Mouse (Mus musculus): Measurements from ENCODE around the gene Edem2. TPM values are rescaled to one million over a fixed set of nuclear protein-coding genes. Genes with fewer than 3 reads are reported as not detected.

Gene Edem2
- total RNA-seq (2014; rRNA removed): 45.8 and 53.1 TPM in 2 replicates
- polyA plus RNA-seq (2012; rRNA removed): 64.1 and 71.6 TPM in 2 replicates

- Histone ChIP-seq H3K27ac (replicated peaks; ENCODE audit: insufficient read depth, low read depth, low read length) (peak within 1 kb of the TSS; percentile 17; the same call in 1 of the 2 replicates), H3K4me1 (ENCODE audit: control insufficient read depth, insufficient read depth, low read length) (peaks cover 11% of the 10 kb centered on the region), H3K36me3 (ENCODE audit: control insufficient read depth, insufficient read depth, low read length) (peaks cover 2% of the 10 kb centered on the region; the same call in 1 of the 2 replicates), H3K4me3 (ENCODE audit: insufficient read depth, low read depth, low read length) (peak within 1 kb of the TSS; percentile 91), H3K79me2 (ENCODE audit: control insufficient read depth, insufficient read depth, low read length) (no peaks in the 10 kb centered on the region; the same call in 1 of the 2 replicates), H3K27me3 (ENCODE audit: control insufficient read depth, insufficient read depth, low read length) (no peaks in the 10 kb centered on the region), H3K9ac (ENCODE audit: low read depth, low read length) (peak within 1 kb of the TSS; percentile 93)
- peak; percentile 72 for TF ChIP-seq POLR2A (IDR thresholded peaks at IDR 0.05; ENCODE audit: extremely low read depth, insufficient read depth, low read length)
- TF ChIP-seq CTCF (IDR thresholded peaks at IDR 0.05; ENCODE audit: low read depth, low read length): no peak
- WGBS: under 1% methylated on average over 30 of the region's 33 CpGs
- peak; percentile 88 for DNase-seq (ENCODE audit: extremely low read depth, low read depth, low spot score)
These were observed at the start of gene Edem2 for GRCm38 (mm10) chr2:155729158-155729645. Gene Edem2 (minus strand): TSS chr2:155729475.

- DNase-seq (ENCODE audit: extremely low read depth, low read depth, low spot score): no peak
- TF ChIP-seq CTCF (IDR thresholded peaks at IDR 0.05; ENCODE audit: low read depth, low read length): no peak
- no peak for TF ChIP-seq POLR2A (IDR thresholded peaks at IDR 0.05; ENCODE audit: extremely low read depth, insufficient read depth, low read length)
- no peaks in the 10 kb centered on the region for H3K36me3 ChIP-seq (ENCODE audit: control insufficient read depth, insufficient read depth, low read length)
These were observed 49.8 kb upstream of the Edem2 start for GRCm38 (mm10) chr2:155779066-155779465.

GRCm38 (mm10) chr2:155778004-155778403 is 48.7 kb upstream of the Edem2 start:
- Histone ChIP-seq H3K4me3 (ENCODE audit: insufficient read depth, low read depth, low read length) (no peak overlapping the region), H3K27me3 (ENCODE audit: control insufficient read depth, insufficient read depth, low read length) (peaks cover 6% of the 10 kb centered on the region; the same call in 1 of the 2 replicates), H3K36me3 (ENCODE audit: control insufficient read depth, insufficient read depth, low read length) (no peaks in the 10 kb centered on the region), H3K79me2 (ENCODE audit: control insufficient read depth, insufficient read depth, low read length) (no peaks in the 10 kb centered on the region), H3K9ac (ENCODE audit: low read depth, low read length) (no peak overlapping the region), H3K27ac (replicated peaks; ENCODE audit: insufficient read depth, low read depth, low read length) (no peak overlapping the region), H3K4me1 (ENCODE audit: control insufficient read depth, insufficient read depth, low read length) (no peaks in the 10 kb centered on the region)
- WGBS: 72% methylated on average over 6 of the region's 6 CpGs
- no peak for DNase-seq (ENCODE audit: extremely low read depth, low read depth, low spot score)
- TF ChIP-seq POLR2A (IDR thresholded peaks at IDR 0.05; ENCODE audit: extremely low read depth, insufficient read depth, low read length) (no peak), CTCF (IDR thresholded peaks at IDR 0.05; ENCODE audit: low read depth, low read length) (no peak)

More at GRCm38 (mm10) chr2:155779066-155779465, 49.8 kb upstream of the Edem2 start:
- WGBS: 18% methylated on average over 6 of the region's 7 CpGs
- Histone ChIP-seq H3K27me3 (ENCODE audit: control insufficient read depth, insufficient read depth, low read length) (peaks cover 3% of the 10 kb centered on the region; the same call in 1 of the 2 replicates), H3K4me1 (ENCODE audit: control insufficient read depth, insufficient read depth, low read length) (no peaks in the 10 kb centered on the region), H3K27ac (replicated peaks; ENCODE audit: insufficient read depth, low read depth, low read length) (no peak overlapping the region), H3K9ac (ENCODE audit: low read depth, low read length) (no peak overlapping the region), H3K79me2 (ENCODE audit: control insufficient read depth, insufficient read depth, low read length) (no peaks in the 10 kb centered on the region), H3K4me3 (ENCODE audit: insufficient read depth, low read depth, low read length) (no peak overlapping the region)

- TF ChIP-seq CTCF (IDR thresholded peaks at IDR 0.05; ENCODE audit: low read depth, low read length) (no peak), POLR2A (IDR thresholded peaks at IDR 0.05; ENCODE audit: extremely low read depth, insufficient read depth, low read length) (no peak)
- no peak for DNase-seq (ENCODE audit: extremely low read depth, low read depth, low spot score)
- Histone ChIP-seq H3K36me3 (ENCODE audit: control insufficient read depth, insufficient read depth, low read length) (no peaks in the 10 kb centered on the region), H3K9ac (ENCODE audit: low read depth, low read length) (no peak overlapping the region), H3K79me2 (ENCODE audit: control insufficient read depth, insufficient read depth, low read length) (no peaks in the 10 kb centered on the region), H3K4me1 (ENCODE audit: control insufficient read depth, insufficient read depth, low read length) (no peaks in the 10 kb centered on the region), H3K27me3 (ENCODE audit: control insufficient read depth, insufficient read depth, low read length) (peaks cover 6% of the 10 kb centered on the region; the same call in 1 of the 2 replicates), H3K4me3 (ENCODE audit: insufficient read depth, low read depth, low read length) (no peak overlapping the region), H3K27ac (replicated peaks; ENCODE audit: insufficient read depth, low read depth, low read length) (no peak overlapping the region)
- WGBS: 86% methylated on average over 4 of the region's 4 CpGs
These were observed 48.4 kb upstream of the Edem2 start for GRCm38 (mm10) chr2:155777688-155777985.

GRCm38 (mm10) chr2:155776824-155777687 is 47.8 kb upstream of the Edem2 start:
- 63% methylated on average over 10 of the region's 10 CpGs for WGBS
- H3K27me3 ChIP-seq (ENCODE audit: control insufficient read depth, insufficient read depth, low read length): peaks cover 6% of the 10 kb centered on the region; the same call in 1 of the 2 replicates
- H3K79me2 ChIP-seq (ENCODE audit: control insufficient read depth, insufficient read depth, low read length): no peaks in the 10 kb centered on the region
- H3K9ac ChIP-seq (ENCODE audit: low read depth, low read length): no peak overlapping the region
- no peak for TF ChIP-seq CTCF (IDR thresholded peaks at IDR 0.05; ENCODE audit: low read depth, low read length)
- no peak for TF ChIP-seq POLR2A (IDR thresholded peaks at IDR 0.05; ENCODE audit: extremely low read depth, insufficient read depth, low read length)
- H3K4me1 ChIP-seq (ENCODE audit: control insufficient read depth, insufficient read depth, low read length): no peaks in the 10 kb centered on the region
- no peak overlapping the region for H3K27ac ChIP-seq (replicated peaks; ENCODE audit: insufficient read depth, low read depth, low read length)
- H3K36me3 ChIP-seq (ENCODE audit: control insufficient read depth, insufficient read depth, low read length): no peaks in the 10 kb centered on the region
- DNase-seq (ENCODE audit: extremely low read depth, low read depth, low spot score): no peak
- H3K4me3 ChIP-seq (ENCODE audit: insufficient read depth, low read depth, low read length): no peak overlapping the region

Data from liver, adult 2 months (tissue).